In genomic region chr14:11759356-11759755, GRCm38 (mm10) we compare ENCODE assay signal across 22 mouse cellular contexts.
A peak's percentile ranks its signal among the peaks of the same experiment; 100 is the strongest.
DNase-seq lines count a peak whose midpoint lies in the region; ATAC-seq and TF ChIP-seq lines count a peak whose summit lies in the region.
"Had no signal": no experiment of that assay in that cellular context is flagged by ENCODE, and none has a peak within 500 bp of the region (broad histone marks: within the 10 kb centered on the region; RNA-seq: fewer than 3 reads in every experiment).

No protein-coding gene starts in this region.

- 80% methylated on average over 1 of the region's 1 CpGs for WGBS in kidney, postnatal 0 days

- H3K4me1 ChIP-seq in kidney, postnatal 0 days (replicated peaks; ENCODE audit: insufficient read depth, low read length), result no peaks in the 10 kb centered on the region

- H3K27ac ChIP-seq in kidney, postnatal 0 days, result no peak overlapping the region
- H3K27ac ChIP-seq: embryonic facial prominence, embryonic 12.5 days; embryonic facial prominence, embryonic 15.5 days; heart, embryonic 10.5 days; heart, embryonic 13.5 days; hindbrain, embryonic 12.5 days; hindbrain, embryonic 15.5 days had no signal

- no peaks in the 10 kb centered on the region for H3K9me3 ChIP-seq in kidney, postnatal 0 days (replicated peaks; ENCODE audit: low read length)
- H3K9me3 ChIP-seq: embryonic facial prominence, embryonic 12.5 days; embryonic facial prominence, embryonic 15.5 days; heart, embryonic 10.5 days; heart, embryonic 13.5 days; hindbrain, embryonic 12.5 days; hindbrain, embryonic 15.5 days had no signal

- H3K27me3 ChIP-seq in kidney, postnatal 0 days (ENCODE audit: insufficient read depth, low read length), result no peaks in the 10 kb centered on the region
- H3K27me3 ChIP-seq: embryonic facial prominence, embryonic 12.5 days; embryonic facial prominence, embryonic 15.5 days; heart, embryonic 13.5 days; hindbrain, embryonic 12.5 days; hindbrain, embryonic 15.5 days had no signal

- H3K4me3 ChIP-seq in kidney, postnatal 0 days (replicated peaks; ENCODE audit: low read depth, low read length), result no peak overlapping the region
- H3K4me3 ChIP-seq: embryonic facial prominence, embryonic 12.5 days; embryonic facial prominence, embryonic 15.5 days; heart, embryonic 10.5 days; heart, embryonic 13.5 days; hindbrain, embryonic 12.5 days; hindbrain, embryonic 15.5 days had no signal

- no peak overlapping the region for H3K4me2 ChIP-seq in kidney, postnatal 0 days (ENCODE audit: low read length)
- H3K4me2 ChIP-seq: embryonic facial prominence, embryonic 12.5 days; embryonic facial prominence, embryonic 15.5 days; heart, embryonic 13.5 days; hindbrain, embryonic 12.5 days; hindbrain, embryonic 15.5 days had no signal

- no peak overlapping the region for H3K9ac ChIP-seq in kidney, postnatal 0 days (ENCODE audit: low read depth, low read length)
- H3K9ac ChIP-seq: embryonic facial prominence, embryonic 12.5 days; embryonic facial prominence, embryonic 15.5 days; heart, embryonic 13.5 days; hindbrain, embryonic 12.5 days; hindbrain, embryonic 15.5 days had no signal

- TF ChIP-seq CTCF in kidney, postnatal 0 days (IDR thresholded peaks at IDR 0.05; ENCODE audit: low read depth), result no peak

- DNase-seq in embryo, embryonic 10 days (ENCODE audit: low spot score), result peak; percentile 24
- no peak for DNase-seq in embryo, embryonic 9.5 days (ENCODE audit: extremely low spot score)
- peak; percentile 33 for DNase-seq in kidney, postnatal 0 days (ENCODE audit: low spot score)
- DNase-seq in kidney, adult 8-10 months, result no peak
- DNase-seq in kidney, postnatal 4 days, result peak; percentile 28 to 47
- no peak for DNase-seq in kidney, adult 11 months
- peak; percentile 10 for DNase-seq in right cerebral cortex, postnatal 4 days
- no peak for DNase-seq in right cerebral cortex, postnatal 25 days
- DNase-seq: adrenal gland, adult 8-10 months; adrenal gland, postnatal 25 days; cerebellum, adult 18-20 months; cerebellum, adult 9-10 months; gastrocnemius, postnatal 25 days; heart, adult 18-20 months had no signal

- H3K36me3 ChIP-seq in kidney, postnatal 0 days (ENCODE audit: insufficient read depth, low read length), result no peaks in the 10 kb centered on the region
- H3K36me3 ChIP-seq: embryonic facial prominence, embryonic 12.5 days; embryonic facial prominence, embryonic 15.5 days; heart, embryonic 10.5 days; heart, embryonic 13.5 days; hindbrain, embryonic 12.5 days; hindbrain, embryonic 15.5 days had no signal

- no peak for ATAC-seq in kidney, postnatal 0 days (replicated peaks; ENCODE audit: low FRiP score, low read depth)
- ATAC-seq: activated CD4-positive, CD25-positive, alpha-beta regulatory T cell, adult 4 months; forebrain, embryonic 14.5 days had no signal

Comparison
In these comparisons a context has a peak if more than half of its experiments do, and no peak if none do; other contexts are left out.
1. DNase-seq: peak in embryo, embryonic 10 days (single experiment), kidney, postnatal 0 days (single experiment), kidney, postnatal 4 days (2 of 2) and right cerebral cortex, postnatal 4 days (single experiment); none in embryo, embryonic 9.5 days (single experiment), kidney, adult 8-10 months (0 of 2), kidney, adult 11 months (single experiment) and right cerebral cortex, postnatal 25 days (single experiment).